Mouse (Mus musculus) kidney, adult 2 months (tissue): ENCODE data around the gene Calhm1.

Experiments
- CTCF ChIP-seq: fragments of 200-500 bp; conservative IDR thresholded peaks from 2 replicates; pipeline ENCODE4 v1.5.1; 2011; ENCODE audit warnings: low read depth, mild to moderate bottlenecking, control low read depth, low read length, moderate library complexity, mixed read lengths; ENCODE audit not compliant: insufficient read depth, insufficient read length
- POLR2A ChIP-seq: fragments of 200-500 bp; IDR thresholded peaks from one replicate; pipeline ENCODE4 v1.6.1; 2011; ENCODE audit warnings: low read depth, low read length, control low read depth

GRCm38 (mm10) chr19:47174515-47174914, 30.5 kb upstream of the Calhm1 start:
- TF ChIP-seq CTCF = peak; percentile 62
- no peak for TF ChIP-seq POLR2A
